In the genomic region with DNA sequence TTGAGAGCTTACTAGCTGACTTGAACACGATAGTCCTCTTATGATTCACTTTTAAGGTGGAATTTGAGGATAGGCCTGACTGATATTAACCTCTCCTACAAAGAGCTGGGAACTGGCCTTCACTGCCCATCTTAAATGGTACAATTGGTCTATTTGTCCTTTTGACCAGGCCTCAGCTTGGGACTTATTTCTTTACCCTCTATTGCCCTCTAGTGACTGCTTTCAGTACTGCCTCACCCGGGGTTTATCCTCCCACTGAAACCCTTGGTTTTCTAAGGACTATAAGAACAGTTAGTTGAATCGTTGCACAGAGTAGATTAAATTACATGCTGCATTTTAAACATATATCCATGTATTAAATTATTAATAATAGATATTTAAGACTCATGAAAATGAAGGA, we compare ENCODE assay signal across 7 mouse cellular contexts. TPM values are rescaled to one million over a fixed set of nuclear protein-coding genes. Genes with fewer than 3 reads are reported as not detected.
DNase-seq lines count a peak whose midpoint lies in the region; ATAC-seq and TF ChIP-seq lines count a peak whose summit lies in the region.

No protein-coding gene starts in this region.

- peak; percentile 81 for ATAC-seq in frontal cortex, adult (ENCODE audit: low TSS enrichment)
- peak; percentile 87 for ATAC-seq in megakaryocyte progenitor cell, adult 5-6 weeks (replicated peaks; ENCODE audit: poor library complexity)

- H3K27ac ChIP-seq in cerebellum, adult 2 months (ENCODE audit: insufficient read depth, low read length): no peak overlapping the region

- no peak overlapping the region for H3K4me3 ChIP-seq in cerebellum, adult 2 months (replicated peaks; ENCODE audit: insufficient read depth, low read depth, low read length)

- no peaks in the 10 kb centered on the region for H3K27me3 ChIP-seq in cerebellum, adult 2 months (ENCODE audit: control insufficient read depth, insufficient read depth, low read length)

- peak; percentile 6 for DNase-seq in T-cell, adult 2 months (ENCODE audit: low spot score)
- peak; percentile 47 to 59 for DNase-seq in cerebellum, adult 2 months
- peak; percentile 71 for DNase-seq in hindlimb bud, embryonic 11.5 days (ENCODE audit: extremely low spot score, low read depth, low spot score)
- peak; percentile 68 to 91 for DNase-seq in layer of hippocampus, postnatal 25 days (ENCODE audit: extremely low spot score in 1 of 2, low spot score in 1 of 2)
- peak; percentile 45 for DNase-seq in skeletal muscle tissue, adult 2 months (ENCODE audit: low read depth, low spot score)

- TF ChIP-seq CTCF in cerebellum, adult 2 months (IDR thresholded peaks at IDR 0.05; ENCODE audit: borderline replicate concordance, insufficient read depth, low read depth, low read length): peak; percentile 54

- no peak for TF ChIP-seq POLR2A in cerebellum, adult 2 months (IDR thresholded peaks at IDR 0.05; ENCODE audit: borderline replicate concordance, insufficient read depth, low read length)

- 20% methylated on average over 3 of the region's 3 CpGs for whole genome bisulfite sequencing in cerebellum, adult 2 months

- no peaks in the 10 kb centered on the region for H3K4me1 ChIP-seq in cerebellum, adult 2 months (ENCODE audit: control insufficient read depth, insufficient read depth, low read length)

RNA-seq across cellular contexts. Expression of a gene that starts 39.4 kb away (rescaled TPM):
- 0.10 TPM in 2 replicates for polyA plus RNA-seq in cerebellum, adult 2 months (2012; rRNA removed)
- total RNA-seq in layer of hippocampus, postnatal 25 days (2021): 1 to 10 TPM; 2.2 to 2.6 TPM
- not detected in 2 replicates for total RNA-seq in megakaryocyte progenitor cell, adult 5-6 weeks (2015)
- not detected in 2 replicates for total RNA-seq in megakaryocyte progenitor cell, adult 5-6 weeks (2017)

Comparison
In these comparisons a context has a peak if more than half of its experiments do, and no peak if none do; other contexts are left out.
1. DNase-seq: peak in every context shown above with its lines; median percentile 80 in layer of hippocampus, postnatal 25 days; 71 in hindlimb bud, embryonic 11.5 days; 53 in cerebellum, adult 2 months; 45 in skeletal muscle tissue, adult 2 months; 6 in T-cell, adult 2 months.